Mouse (Mus musculus): ENCODE measurements at regions not wholly inside any gene's neighbourhood (a gene's known extent, or its start where the extent isn't known, plus 50 kb on each side); places are given as distances from the start of the nearest gene placed in this dataset.
A peak's percentile ranks its signal among the peaks of the same experiment; 100 is the strongest.

DNA sequence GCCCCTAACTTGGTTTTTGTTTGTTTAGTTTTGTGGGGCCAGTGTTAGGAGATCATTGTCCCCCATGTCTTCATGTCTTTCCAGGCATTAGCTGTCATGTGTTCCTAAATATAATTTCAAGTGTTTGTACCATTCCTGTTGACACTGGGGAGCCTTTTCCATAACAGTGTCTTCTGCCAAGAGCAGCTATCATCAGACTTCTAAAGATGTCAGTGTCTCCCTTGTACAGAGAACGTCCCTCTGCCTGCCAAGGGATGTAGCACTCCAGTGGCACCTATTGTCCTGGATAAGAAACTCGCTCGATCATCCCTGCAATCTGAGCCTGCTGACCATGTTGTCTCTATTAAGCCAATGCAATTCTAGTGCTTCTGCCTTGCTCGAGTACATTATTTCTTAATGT is 64.6 kb upstream of the Lhfpl2 start:
- no peak for DNase-seq

DNA sequence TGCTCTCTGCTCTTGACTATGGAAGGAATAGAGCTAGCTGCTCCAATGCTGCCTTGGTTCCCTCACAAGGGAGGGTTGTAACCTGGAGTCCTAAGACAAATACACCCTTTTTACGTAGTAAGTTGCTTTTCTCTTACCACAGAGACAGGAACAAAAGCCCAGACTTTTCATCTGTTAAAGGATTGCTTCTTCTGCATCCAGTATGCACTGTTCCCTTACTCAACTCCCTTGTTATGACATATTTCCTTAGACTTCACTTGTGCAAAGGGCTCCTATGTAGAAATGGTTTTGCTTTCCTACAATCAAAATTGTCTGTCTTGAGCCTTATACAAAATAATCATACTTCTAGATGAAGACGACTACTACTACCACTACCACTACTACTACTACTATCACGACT is 62.2 kb upstream of the Lhfpl2 start:
- DNase-seq, result no peak

DNA sequence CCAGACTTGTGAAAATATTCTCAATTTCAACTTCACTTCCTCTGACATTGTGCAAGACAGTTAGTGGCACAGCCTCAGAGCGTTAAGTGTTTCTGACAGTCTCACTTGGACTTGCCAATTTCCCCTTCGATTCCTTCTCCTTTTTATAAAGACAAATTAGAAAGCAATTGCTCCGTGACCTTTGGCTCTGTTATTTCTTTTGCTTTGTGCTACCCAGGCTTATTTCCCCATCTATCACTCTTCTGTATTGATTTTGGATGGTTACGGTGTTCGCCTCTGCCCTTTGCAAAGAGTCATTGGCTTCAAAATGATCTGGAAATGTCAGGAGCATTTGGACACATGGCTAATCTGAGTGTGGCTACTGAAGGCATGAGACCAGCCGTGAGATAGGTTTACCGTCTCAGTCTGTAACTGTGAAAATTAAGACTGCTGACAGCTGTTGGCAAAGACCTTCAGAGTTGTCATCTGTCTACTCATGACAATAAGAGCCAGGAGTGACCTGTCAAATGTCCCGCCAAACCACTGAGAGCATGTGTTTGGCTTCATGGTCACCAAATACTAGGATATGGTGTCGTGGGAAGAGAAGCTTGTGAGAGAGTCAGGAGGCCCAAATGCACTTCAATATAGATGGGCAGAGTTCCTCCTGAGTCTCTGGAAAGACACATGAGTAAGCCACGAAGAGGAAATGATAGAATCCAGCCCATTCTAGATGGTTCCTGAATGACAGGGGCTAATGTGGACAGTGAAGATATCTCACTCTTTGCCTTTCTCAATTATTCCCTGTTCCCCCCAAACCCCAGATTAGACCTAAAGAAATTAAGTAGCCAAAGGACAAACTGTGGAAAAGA is 60.8 kb upstream of the Lhfpl2 start:
- peak in 1 of 2 experiments; percentile 37 for DNase-seq

DNA sequence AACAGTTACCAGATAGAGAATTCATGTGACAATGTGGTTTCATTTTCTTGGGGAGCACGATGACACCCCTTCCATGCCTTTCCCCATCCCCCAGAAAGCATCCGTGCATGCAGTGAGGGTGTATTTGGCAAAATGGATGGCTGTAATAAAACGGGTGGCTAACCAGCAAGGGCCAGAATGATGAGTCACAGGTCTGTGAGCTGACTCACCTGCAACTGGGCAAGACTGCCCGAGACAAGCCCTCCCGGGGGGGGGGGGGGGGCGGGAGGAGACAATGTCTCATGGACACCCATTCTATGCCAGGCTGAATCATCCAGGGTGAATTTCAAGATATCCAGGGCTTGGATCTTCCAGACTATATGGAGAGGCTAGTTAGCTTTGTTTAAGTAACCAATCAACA is 59.6 kb upstream of the Lhfpl2 start:
- no peak for DNase-seq

DNA sequence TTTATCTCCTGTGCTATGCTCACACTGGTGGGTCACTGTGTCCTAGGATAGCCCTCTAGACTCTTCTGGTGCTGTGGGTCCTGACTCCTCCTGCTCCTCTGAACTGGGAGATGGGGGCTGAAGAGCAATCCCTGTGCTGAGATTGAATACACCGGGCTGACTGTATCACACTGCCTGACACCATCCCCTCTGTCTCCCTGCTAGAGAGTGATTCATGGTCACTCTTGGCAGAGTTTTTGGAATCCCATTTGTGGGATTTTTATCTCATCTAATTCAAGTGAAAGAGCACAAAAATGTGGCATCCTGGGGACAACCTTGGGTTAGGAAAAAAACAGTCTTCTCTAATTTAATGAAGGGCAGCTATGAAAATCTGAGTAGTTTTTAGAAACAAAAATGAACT is 59.2 kb upstream of the Lhfpl2 start:
- no peak for DNase-seq

DNA sequence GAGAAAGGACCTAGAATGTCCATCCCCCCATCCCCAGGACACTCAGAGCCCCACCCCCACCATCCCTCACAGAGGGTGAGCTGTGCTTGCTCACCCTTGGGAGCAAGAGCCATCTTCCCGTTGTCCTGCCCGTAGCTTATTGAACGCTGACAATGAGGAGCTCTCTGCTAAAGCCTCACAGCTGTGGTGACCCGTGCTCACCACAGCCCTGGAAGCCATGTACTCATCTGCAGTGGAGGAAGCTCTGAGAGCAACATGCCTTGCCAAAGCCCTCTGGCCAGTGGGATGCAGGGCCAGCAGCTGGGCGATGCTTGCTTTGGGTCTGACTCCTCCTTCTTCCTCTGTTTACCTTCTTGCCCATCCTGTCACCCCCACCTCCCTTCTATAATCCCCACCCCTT is 53.8 kb upstream of the Lhfpl2 start:
- DNase-seq, result no peak

DNA sequence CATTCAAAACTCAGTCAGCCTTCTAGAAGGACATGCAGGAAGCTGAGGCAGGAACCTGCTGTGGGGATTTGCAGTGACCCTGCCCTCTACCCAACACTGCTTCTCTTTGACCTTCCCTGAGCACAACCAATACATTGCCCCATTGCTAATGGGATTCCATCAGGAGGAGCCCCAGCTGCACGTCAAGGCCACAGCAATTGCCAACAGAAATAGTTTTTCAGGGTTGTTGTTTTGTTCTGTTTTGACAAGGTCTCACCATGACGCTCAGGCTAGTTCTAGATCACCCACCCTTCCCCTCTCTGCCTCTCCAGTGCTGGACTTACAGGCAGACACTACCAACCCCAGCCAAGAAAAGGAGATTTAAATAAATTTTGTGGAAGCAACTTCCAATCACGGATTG is 53.2 kb upstream of the Lhfpl2 start:
- DNase-seq, result no peak

DNA sequence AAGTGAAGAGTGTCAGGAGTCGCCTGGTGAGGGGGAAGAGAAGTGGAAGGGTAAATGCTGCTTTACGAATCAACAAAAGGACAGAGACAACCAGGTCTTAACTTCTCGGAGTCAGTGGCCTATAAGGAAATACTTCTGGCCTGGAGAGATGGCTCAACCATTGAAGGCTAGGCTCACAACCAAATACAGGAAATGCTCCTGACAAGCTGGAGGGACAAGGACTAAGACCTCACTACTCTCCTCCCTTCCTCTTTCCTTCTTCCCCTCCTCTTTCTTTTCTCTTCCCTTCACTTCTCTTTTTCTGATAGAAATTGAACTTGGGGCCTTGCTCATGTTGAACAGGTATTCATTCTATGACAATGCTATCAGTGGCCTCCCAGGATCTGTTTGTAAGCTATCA is 51.7 kb upstream of the Lhfpl2 start:
- DNase-seq, result no peak

Data from lung, adult 18-20 months (tissue).